26 mouse cellular contexts compared by ENCODE assay signal in genomic region chr17:8885830-8886229, GRCm38 (mm10).
"Had no signal": no experiment of that assay in that cellular context is flagged by ENCODE, and none has a peak within 500 bp of the region (broad histone marks: within the 10 kb centered on the region; RNA-seq: fewer than 3 reads in every experiment).

No protein-coding gene starts in this region.

- H3K4me1 ChIP-seq: intestine, embryonic 15.5 days; limb, embryonic 12.5 days; liver, embryonic 13.5 days; liver, embryonic 15.5 days had no signal

- H3K4me2 ChIP-seq: heart, embryonic 12.5 days; hindbrain, embryonic 12.5 days; intestine, embryonic 15.5 days; limb, embryonic 12.5 days; liver, embryonic 11.5 days; liver, embryonic 13.5 days; liver, embryonic 15.5 days had no signal

- H3K36me3 ChIP-seq: heart, embryonic 10.5 days; heart, embryonic 12.5 days; hindbrain, embryonic 10.5 days; hindbrain, embryonic 12.5 days; intestine, embryonic 15.5 days; limb, embryonic 10.5 days; limb, embryonic 12.5 days; liver, embryonic 13.5 days; liver, embryonic 15.5 days had no signal

- H3K9me3 ChIP-seq: heart, embryonic 10.5 days; heart, embryonic 12.5 days; hindbrain, embryonic 10.5 days; hindbrain, embryonic 12.5 days; intestine, embryonic 15.5 days; limb, embryonic 10.5 days; limb, embryonic 12.5 days; liver, embryonic 13.5 days; liver, embryonic 15.5 days had no signal

- H3K9ac ChIP-seq: heart, embryonic 12.5 days; hindbrain, embryonic 12.5 days; intestine, embryonic 15.5 days; limb, embryonic 12.5 days; liver, embryonic 13.5 days; liver, embryonic 15.5 days had no signal

- ATAC-seq: inflammation-experienced regulatory T-cells, adult 6 months; intestine, embryonic 15.5 days; intestine, postnatal 0 days had no signal

- H3K4me3 ChIP-seq: gastrocnemius, adult 2 months; heart, adult 2 months; heart, embryonic 10.5 days; heart, embryonic 12.5 days; hindbrain, embryonic 10.5 days; hindbrain, embryonic 12.5 days; intestine, embryonic 15.5 days; layer of hippocampus, adult 2 months; left cerebral cortex, adult 2 months; limb, embryonic 10.5 days; limb, embryonic 12.5 days; liver, embryonic 13.5 days; liver, embryonic 15.5 days had no signal

- H3K27me3 ChIP-seq: hindbrain, embryonic 12.5 days; intestine, embryonic 15.5 days; limb, embryonic 12.5 days; liver, embryonic 13.5 days; liver, embryonic 15.5 days had no signal

- H3K27ac ChIP-seq: gastrocnemius, adult 2 months; heart, adult 2 months; heart, embryonic 10.5 days; hindbrain, embryonic 10.5 days; hindbrain, embryonic 12.5 days; intestine, embryonic 15.5 days; layer of hippocampus, adult 2 months; left cerebral cortex, adult 2 months; limb, embryonic 10.5 days; limb, embryonic 12.5 days; liver, embryonic 13.5 days; liver, embryonic 15.5 days had no signal

- DNase-seq: gastrocnemius, adult 2 months; gastrocnemius, postnatal 10 days; gastrocnemius, postnatal 25 days; heart, adult 2 months; heart, postnatal 10 days; heart, postnatal 4 days; kidney, adult 18-20 months; kidney, adult 8-10 months; kidney, postnatal 10 days; kidney, postnatal 25 days; kidney, postnatal 4 days; liver; liver, embryonic 13.5 days had no signal
